Mouse (Mus musculus): ENCODE results near the gene Sdf2. TPM values are rescaled to one million over a fixed set of nuclear protein-coding genes. Genes with fewer than 3 reads are reported as not detected.

The Sdf2 gene
- total and polyA plus RNA-seq, 2 experiments from 2014 or later, result 112 to 113 TPM

GRCm38 (mm10) chr11:78240193-78240857 is 5.2 kb upstream of the Sdf2 start:
- H3K4me3 ChIP-seq (ENCODE audit: low read length), result no peak overlapping the region
- peak; percentile 30 for DNase-seq (ENCODE audit: low spot score)

GRCm38 (mm10) chr11:78245261-78245626 is 302 bp upstream of the Sdf2 start:
- DNase-seq (ENCODE audit: low spot score), result no peak
- under 1% methylated on average over 19 of the region's 19 CpGs for WGBS
- Histone ChIP-seq H3K36me3 (ENCODE audit: insufficient read depth, low read length) (0 out of 2 replicates have a peak, but pooled peaks cover 3% of the 10 kb centered on the region), H3K4me3 (ENCODE audit: low read length) (peak overlapping the region; percentile 95), H3K4me1 (ENCODE audit: insufficient read depth, low read length) (peaks cover 14% of the 10 kb centered on the region), H3K9me3 (ENCODE audit: low read length) (no peaks in the 10 kb centered on the region), H3K4me2 (ENCODE audit: low read depth, low read length) (peak overlapping the region; percentile 81), H3K9ac (replicated peaks; ENCODE audit: low read length) (peak overlapping the region; percentile 95), H3K27me3 (ENCODE audit: insufficient read depth, low read length) (no peaks in the 10 kb centered on the region), H3K27ac (peak overlapping the region; percentile 99)
- ATAC-seq, result no peak; the same call in 1 of the 2 replicates
- TF ChIP-seq CTCF (IDR thresholded peaks at IDR 0.05; ENCODE audit: low read depth), result no peak

More at GRCm38 (mm10) chr11:78240193-78240857, 5.2 kb upstream of the Sdf2 start:
- Histone ChIP-seq H3K36me3 (ENCODE audit: insufficient read depth, low read length) (peaks cover 6% of the 10 kb centered on the region; the same call in 1 of the 2 replicates), H3K9me3 (ENCODE audit: low read length) (no peaks in the 10 kb centered on the region), H3K4me1 (ENCODE audit: insufficient read depth, low read length) (peaks cover 8% of the 10 kb centered on the region), H3K27me3 (ENCODE audit: insufficient read depth, low read length) (no peaks in the 10 kb centered on the region), H3K9ac (replicated peaks; ENCODE audit: low read length) (no peak overlapping the region), H3K27ac (0 out of 2 replicates have a peak overlapping the region, but pooled peaks have one; percentile 45), H3K4me2 (ENCODE audit: low read depth, low read length) (0 out of 2 replicates have a peak overlapping the region, but pooled peaks have one; percentile 7)
- no peak for TF ChIP-seq CTCF (IDR thresholded peaks at IDR 0.05; ENCODE audit: low read depth)
- WGBS, result 72% methylated on average over 9 of the region's 9 CpGs
- ATAC-seq, result 0 out of 2 replicates have a peak, but pooled peaks have one; percentile 18

- H3K4me2 ChIP-seq (ENCODE audit: low read depth, low read length), result peak overlapping the region; percentile 81
- peak overlapping the region; percentile 95 for H3K4me3 ChIP-seq (ENCODE audit: low read length)
- H3K9ac ChIP-seq (replicated peaks; ENCODE audit: low read length), result peak overlapping the region; percentile 95
- peak overlapping the region; percentile 99 for H3K27ac ChIP-seq
- peaks cover 14% of the 10 kb centered on the region for H3K4me1 ChIP-seq (ENCODE audit: insufficient read depth, low read length)
- WGBS, result 55% methylated on average over 7 of the region's 7 CpGs
- ATAC-seq, result no peak
- no peak for TF ChIP-seq CTCF (IDR thresholded peaks at IDR 0.05; ENCODE audit: low read depth)
- no peaks in the 10 kb centered on the region for H3K9me3 ChIP-seq (ENCODE audit: low read length)
- H3K27me3 ChIP-seq (ENCODE audit: insufficient read depth, low read length), result no peaks in the 10 kb centered on the region
- DNase-seq (ENCODE audit: low spot score), result no peak
- H3K36me3 ChIP-seq (ENCODE audit: insufficient read depth, low read length), result no peaks in the 10 kb centered on the region
Observed at GRCm38 (mm10) chr11:78246318-78247011, 919 bp downstream of the Sdf2 start.

- Histone ChIP-seq H3K9me3 (ENCODE audit: low read length) (no peaks in the 10 kb centered on the region), H3K4me3 (ENCODE audit: low read length) (no peak overlapping the region), H3K4me2 (ENCODE audit: low read depth, low read length) (peak overlapping the region; percentile 81), H3K27ac (no peak overlapping the region), H3K36me3 (ENCODE audit: insufficient read depth, low read length) (peaks cover 5% of the 10 kb centered on the region; the same call in 1 of the 2 replicates), H3K9ac (replicated peaks; ENCODE audit: low read length) (no peak overlapping the region), H3K27me3 (ENCODE audit: insufficient read depth, low read length) (no peaks in the 10 kb centered on the region), H3K4me1 (ENCODE audit: insufficient read depth, low read length) (peaks cover 14% of the 10 kb centered on the region)
- WGBS, result 81% methylated on average over 3 of the region's 3 CpGs
- DNase-seq (ENCODE audit: low spot score) (no peak), ATAC-seq (no peak)
- no peak for TF ChIP-seq CTCF (IDR thresholded peaks at IDR 0.05; ENCODE audit: low read depth)
Observed at GRCm38 (mm10) chr11:78247012-78247348, 1.4 kb downstream of the Sdf2 start.

GRCm38 (mm10) chr11:78247727-78248140 is 2.2 kb downstream of the Sdf2 start:
- no peak for TF ChIP-seq CTCF (IDR thresholded peaks at IDR 0.05; ENCODE audit: low read depth)
- Histone ChIP-seq H3K4me3 (ENCODE audit: low read length) (no peak overlapping the region), H3K9ac (replicated peaks; ENCODE audit: low read length) (no peak overlapping the region), H3K4me2 (ENCODE audit: low read depth, low read length) (no peak overlapping the region), H3K9me3 (ENCODE audit: low read length) (no peaks in the 10 kb centered on the region), H3K4me1 (ENCODE audit: insufficient read depth, low read length) (peaks cover 14% of the 10 kb centered on the region), H3K27me3 (ENCODE audit: insufficient read depth, low read length) (no peaks in the 10 kb centered on the region), H3K27ac (no peak overlapping the region), H3K36me3 (ENCODE audit: insufficient read depth, low read length) (peaks cover 11% of the 10 kb centered on the region; the same call in 1 of the 2 replicates)
- WGBS, result 57% methylated on average over 4 of the region's 4 CpGs
- ATAC-seq (no peak), DNase-seq (ENCODE audit: low spot score) (no peak)

GRCm38 (mm10) chr11:78256618-78257017 is 11.1 kb downstream of the Sdf2 start:
- Histone ChIP-seq H3K4me1 (ENCODE audit: insufficient read depth, low read length) (no peaks in the 10 kb centered on the region), H3K36me3 (ENCODE audit: insufficient read depth, low read length) (peaks cover 25% of the 10 kb centered on the region), H3K4me3 (ENCODE audit: low read length) (no peak overlapping the region), H3K9ac (replicated peaks; ENCODE audit: low read length) (no peak overlapping the region), H3K9me3 (ENCODE audit: low read length) (no peaks in the 10 kb centered on the region), H3K27ac (no peak overlapping the region), H3K27me3 (ENCODE audit: insufficient read depth, low read length) (no peaks in the 10 kb centered on the region), H3K4me2 (ENCODE audit: low read depth, low read length) (no peak overlapping the region)
- peak; percentile 35 for DNase-seq (ENCODE audit: low spot score)
- TF ChIP-seq CTCF (IDR thresholded peaks at IDR 0.05; ENCODE audit: low read depth), result peak; percentile 44
- ATAC-seq, result no peak
- WGBS, result 100% methylated on average over 1 of the region's 1 CpGs

All from hindbrain, postnatal 0 days (tissue).